Mouse (Mus musculus) heart, adult 2 months (tissue): ENCODE results near the gene Etnk2. TPM values are rescaled to one million over a fixed set of nuclear protein-coding genes. Genes with fewer than 3 reads are reported as not detected.

Source experiments
- DNase-seq, 2 experiments: peaks; one replicate each; pipeline ENCODE4 v3.0.0; 2021
- H3K27ac ChIP-seq: fragments of 200-600 bp; 2 replicates; pipeline ENCODE4 v1.8.1; 2022
- H3K27me3 ChIP-seq: fragments of 200-500 bp; 2 replicates; pipeline ENCODE4 v1.6.1; 2012; ENCODE audit warnings: mild to moderate bottlenecking, low read length, inconsistent platforms, mixed read lengths; ENCODE audit not compliant: control insufficient read depth, insufficient read depth
- H3K36me3 ChIP-seq: fragments of 200-500 bp; 2 replicates; pipeline ENCODE4 v1.6.1; 2012; ENCODE audit warnings: low read length, inconsistent platforms; ENCODE audit not compliant: control insufficient read depth, insufficient read depth
- H3K4me1 ChIP-seq: fragments of 200-500 bp; 2 replicates; pipeline ENCODE4 v1.6.1; 2011; ENCODE audit warnings: low read length; ENCODE audit not compliant: control insufficient read depth, insufficient read depth
- H3K4me3 ChIP-seq: fragments of 200-600 bp; 2 replicates; pipeline ENCODE4 v1.8.1; 2022
- H3K79me2 ChIP-seq: fragments of 200-500 bp; replicated peaks from 2 replicates; pipeline ENCODE4 v1.6.1; 2012; ENCODE audit warnings: mild to moderate bottlenecking, inconsistent platforms, low read length, moderate library complexity, mixed read lengths; ENCODE audit not compliant: control insufficient read depth, insufficient read depth
- H3K9ac ChIP-seq: fragments of 200-500 bp; 2 replicates; pipeline ENCODE4 v1.6.1; 2012; ENCODE audit warnings: low read depth, mild to moderate bottlenecking, control low read depth, inconsistent platforms, low read length, mixed read lengths
- CTCF ChIP-seq: fragments of 200-600 bp; IDR thresholded peaks from 2 replicates; pipeline ENCODE4 v1.8.1; 2022; ENCODE audit warnings: antibody characterized with exemption, mild to moderate bottlenecking, moderate library complexity
- EP300 ChIP-seq: fragments of 200-500 bp; IDR thresholded peaks from 2 replicates; pipeline ENCODE4 v1.6.1; 2011; ENCODE audit warnings: low read depth, low read length, control low read depth; ENCODE audit not compliant: insufficient read depth
- POLR2A ChIP-seq: fragments of 200-500 bp; IDR thresholded peaks from 2 replicates; pipeline ENCODE4 v1.6.1; 2011; ENCODE audit warnings: mild to moderate bottlenecking, low read depth, low read length, control low read depth; ENCODE audit not compliant: insufficient read depth
- WGBS: fragments of 180-500 bp; shearing (Covaris S2); methylation state at CpG from one replicate; pipeline ENCODE4 v1.1.7; 2018; 5-methylcytosine and 5-hydroxymethylcytosine counted together
- intact Hi-C: fragments of 180-260 bp; cut with DNase I; formaldehyde crosslinking; loops from one replicate; pipeline ENCODE4 v1.15.1; 2025
- polyA plus RNA-seq: library from polyadenylated mRNA; depleted of rRNA; stranded (reverse); fragments of >200 nt; gene quantifications from 2 replicates; pipeline ENCODE4 v1.2.3, GENCODE M21; 2012; rRNA removed
- total RNA-seq, 2 experiments: library from RNA; stranded (reverse); gene quantifications; 2 replicates each; pipeline ENCODE4 v1.2.3; 2021

The Etnk2 gene
- total and polyA plus RNA-seq, 3 experiments, result 0.29 to 0.93 (median 0.84) TPM

DNA sequence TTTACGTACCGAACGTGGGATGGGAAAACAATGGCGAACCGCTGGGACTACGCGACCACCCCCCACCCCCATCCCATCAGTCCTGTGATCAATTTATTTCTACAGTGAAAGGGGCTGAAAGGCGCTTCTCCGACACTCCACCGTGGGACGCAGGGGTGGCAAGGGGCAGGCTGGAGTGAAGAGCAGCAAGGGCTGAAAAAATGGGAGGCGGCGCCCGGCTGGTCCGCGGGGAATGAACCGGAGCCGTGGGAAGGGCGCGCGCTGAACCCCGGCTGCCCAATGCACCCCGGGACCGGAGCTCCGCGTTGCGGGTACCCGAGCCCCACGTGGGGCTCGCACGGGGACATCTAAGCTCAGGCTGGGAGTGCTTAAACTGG is 59.8 kb downstream of the Etnk2 start:
- intact Hi-C loops, result loop anchor here (1.0 to 5.0 kb wide), 2 partner anchors 25 to 291 kb away; partner anchors contain the start of gene Ppp1r15b
- H3K27me3 ChIP-seq, result no peaks in the 10 kb centered on the region
- TF ChIP-seq POLR2A, result no peak
- TF ChIP-seq EP300, result no peak
- TF ChIP-seq CTCF, result no peak
- peak overlapping the region; percentile 91 for H3K4me3 ChIP-seq
- H3K9ac ChIP-seq, result peak overlapping the region; percentile 88
- DNase-seq, result no peak
- no peaks in the 10 kb centered on the region for H3K36me3 ChIP-seq
- peaks cover 18% of the 10 kb centered on the region for H3K4me1 ChIP-seq
- H3K79me2 ChIP-seq, result peaks cover 1% of the 10 kb centered on the region; the same call in 1 of the 2 replicates
- WGBS, result under 1% methylated on average over 31 of the region's 31 CpGs
- H3K27ac ChIP-seq, result peak overlapping the region; percentile 95

DNA sequence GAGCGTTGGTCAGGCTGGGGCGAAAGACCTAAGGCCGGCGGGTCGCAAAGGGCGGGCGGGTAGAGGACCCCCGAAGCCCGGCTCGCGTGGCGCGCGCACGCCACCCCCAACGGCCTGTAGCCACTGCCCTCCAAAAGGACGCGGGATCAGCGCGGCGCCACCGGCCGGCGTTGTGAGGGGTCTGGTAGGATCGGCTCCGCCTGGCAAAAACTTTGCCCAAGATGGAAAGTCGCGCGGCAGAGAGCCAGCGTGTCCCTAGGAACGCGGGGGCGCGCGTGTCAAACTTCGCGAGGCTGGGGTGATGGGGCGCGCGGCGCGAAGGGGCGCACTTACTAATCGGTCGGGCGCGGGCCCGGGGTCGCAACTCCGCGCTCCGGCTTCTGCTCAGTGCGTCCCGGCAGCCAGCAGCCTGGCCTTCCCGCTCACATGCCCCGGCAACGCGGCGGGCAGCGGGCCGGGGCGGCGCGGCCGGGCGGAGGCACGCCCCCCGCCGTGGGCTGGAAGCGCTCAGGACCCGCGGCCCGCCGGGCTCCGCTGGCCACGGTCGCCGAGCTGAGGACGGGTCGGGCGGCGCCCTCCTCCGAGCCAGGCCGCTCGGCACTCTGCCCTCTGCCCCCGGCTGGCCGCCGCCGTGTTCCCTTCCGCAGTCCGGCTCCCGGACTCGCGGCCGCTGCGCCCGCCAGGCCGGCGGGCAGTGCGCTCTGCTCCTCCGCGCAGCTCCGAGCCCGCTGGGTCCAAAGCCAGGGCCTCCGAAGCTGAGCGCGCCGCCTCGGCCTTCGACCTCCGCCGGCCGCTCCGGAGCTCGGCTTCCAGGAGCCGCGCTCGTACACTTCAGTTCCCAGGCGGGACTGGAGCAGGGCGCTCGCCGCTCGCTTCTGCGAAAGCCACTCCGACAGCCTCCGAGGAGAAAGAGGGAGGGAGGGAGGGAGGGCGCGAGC is 60.4 kb downstream of the Etnk2 start, which contains the start of gene Sox13:
Sox13 (minus strand) TSS at position 835 of the 938 bp plus-strand sequence.
- Histone ChIP-seq H3K4me3 (peak within 1 kb of the TSS; percentile 91), H3K9ac (peak within 1 kb of the TSS; percentile 88), H3K79me2 (peaks cover 1% of the 10 kb centered on the region; the same call in 1 of the 2 replicates), H3K36me3 (no peaks in the 10 kb centered on the region), H3K27ac (peak within 1 kb of the TSS; percentile 95), H3K4me1 (peaks cover 13% of the 10 kb centered on the region), H3K27me3 (no peaks in the 10 kb centered on the region)
- DNase-seq, result peak; percentile 85 to 86
- TF ChIP-seq EP300, result no peak
- peak; percentile 66 for TF ChIP-seq POLR2A
- under 1% methylated on average over 118 of the region's 128 CpGs for WGBS
- intact Hi-C loops, result loop anchor here (1.0 to 5.0 kb wide), 3 partner anchors 24 to 292 kb away; partner anchors contain the start of gene Ppp1r15b

DNA sequence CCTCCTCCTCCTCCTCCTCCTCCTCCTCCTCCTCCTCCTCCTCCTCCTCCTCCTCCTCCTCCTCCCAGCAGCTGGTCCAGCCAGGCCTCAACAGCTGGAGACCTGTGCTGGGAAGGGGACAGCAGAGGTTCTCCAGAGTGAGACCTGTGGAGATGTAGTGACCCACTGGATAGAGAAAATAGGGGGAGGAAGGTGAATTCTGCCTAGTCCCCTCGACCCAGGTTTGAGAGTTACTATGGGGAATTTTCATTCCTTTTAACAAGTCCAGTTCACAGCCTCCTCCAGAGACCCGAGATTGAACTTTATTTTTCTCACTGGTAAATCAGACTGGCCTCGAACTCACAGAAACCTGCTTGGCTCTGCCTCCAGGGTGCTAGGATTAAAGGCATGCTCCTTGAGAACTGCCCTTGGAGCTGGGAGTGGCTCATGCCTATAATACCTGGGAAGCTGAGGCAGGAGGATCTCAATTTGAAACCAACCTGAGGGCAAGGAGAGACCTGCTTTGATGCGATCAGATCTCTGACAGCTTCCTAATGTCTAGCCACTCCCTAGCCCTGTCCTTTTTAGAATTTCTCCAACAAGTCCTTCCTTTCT is 61.3 kb downstream of the Etnk2 start:
- intact Hi-C loops, result loop anchor here (2.0 to 5.0 kb wide), 3 partner anchors 68 to 292 kb away; partner anchors contain the start of gene Ppp1r15b
- WGBS, result 55% methylated on average over 4 of the region's 4 CpGs
- Histone ChIP-seq H3K36me3 (no peaks in the 10 kb centered on the region), H3K4me1 (peaks cover 5% of the 10 kb centered on the region), H3K4me3 (no peak overlapping the region), H3K27me3 (no peaks in the 10 kb centered on the region), H3K79me2 (0 out of 2 replicates have a peak, but pooled peaks cover 1% of the 10 kb centered on the region), H3K9ac (no peak overlapping the region), H3K27ac (peak overlapping the region; percentile 36)
- TF ChIP-seq POLR2A (no peak), CTCF (no peak)
- DNase-seq, result no peak

Other genes starting within 250 kb of the Etnk2 start
- gene Ppp1r15b, start 232.4 kb upstream of the Etnk2 start, total RNA-seq, result 10 to 100 TPM; 21.5 to 22.8 TPM
- gene Ppp1r15b, start 232.4 kb upstream of the Etnk2 start, polyA plus RNA-seq, result 8.6 and 12.8 TPM in 2 replicates
- gene Plekha6, start 199.4 kb upstream of the Etnk2 start, total RNA-seq, result 10 to 100 TPM; 51.0 to 67.5 TPM
- 55.2 and 81.4 TPM in 2 replicates for gene Plekha6, start 199.4 kb upstream of the Etnk2 start, polyA plus RNA-seq
- not detected for gene Golt1a, start 53.8 kb upstream of the Etnk2 start, total RNA-seq
- gene Golt1a, start 53.8 kb upstream of the Etnk2 start, polyA plus RNA-seq, result 0.43 TPM in 1 of 2 replicates, not detected in the other
- gene Kiss1, start 41.7 kb upstream of the Etnk2 start, total RNA-seq, result not detected
- not detected in 2 replicates for gene Kiss1, start 41.7 kb upstream of the Etnk2 start, polyA plus RNA-seq
- under 1 TPM in 1 of 2 experiments, not detected in 1; 0.14 TPM for gene Ren1, start 13.1 kb upstream of the Etnk2 start, total RNA-seq
- gene Ren1, start 13.1 kb upstream of the Etnk2 start, polyA plus RNA-seq, result 0.23 and 0.41 TPM in 2 replicates
- 10 to 100 TPM; 15.3 to 16.2 TPM for gene Sox13, start 60.8 kb downstream of the Etnk2 start, total RNA-seq
- gene Sox13, start 60.8 kb downstream of the Etnk2 start, polyA plus RNA-seq, result 24.7 and 28.5 TPM in 2 replicates
- 10 to 100 TPM; 65.6 to 70.2 TPM for gene Snrpe, start 246.7 kb downstream of the Etnk2 start, total RNA-seq
- gene Snrpe, start 246.7 kb downstream of the Etnk2 start, polyA plus RNA-seq, result 28.0 and 67.6 TPM in 2 replicates